Mouse (Mus musculus): ENCODE measurements around the gene Cnot10. TPM values are rescaled to one million over a fixed set of nuclear protein-coding genes. Genes with fewer than 3 reads are reported as not detected.

Cnot10 gene
- polyA plus RNA-seq, 1 experiment from 2014 or later = 63.4 TPM

DNA sequence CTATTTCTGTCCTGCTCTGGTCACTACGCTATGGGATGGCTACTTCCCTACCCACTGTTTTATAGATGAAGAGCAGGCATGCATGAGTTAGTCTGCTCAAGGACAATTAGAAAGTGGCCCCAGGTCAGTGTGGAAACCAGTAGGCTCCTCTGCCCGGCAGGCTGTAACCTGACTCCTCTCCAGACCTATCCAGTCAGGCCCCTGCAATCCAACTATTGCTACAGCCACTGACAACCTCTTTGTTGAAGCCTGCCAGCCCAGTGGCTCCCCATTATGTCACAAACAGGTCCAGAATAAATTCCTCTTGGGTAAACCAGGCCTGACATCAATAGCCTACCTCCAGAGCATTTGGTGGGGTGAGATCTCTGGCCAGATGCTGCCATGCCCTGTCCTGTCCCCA, 103.4 kb downstream of the Cnot10 start:
- ATAC-seq = no peak
- WGBS = 25% methylated on average over 2 of the region's 2 CpGs
- no peak overlapping the region for H3K4me2 ChIP-seq (replicated peaks)

More for the DNA sequence above, 103.4 kb downstream of the Cnot10 start:
- Histone ChIP-seq H3K4me3 (replicated peaks) (no peak overlapping the region), H3K36me3 (no peaks in the 10 kb centered on the region), H3K27ac (no peak overlapping the region), H3K9me3 (no peaks in the 10 kb centered on the region), H3K27me3 (no peaks in the 10 kb centered on the region), H3K9ac (replicated peaks) (no peak overlapping the region), H3K4me1 (replicated peaks) (peaks cover 7% of the 10 kb centered on the region; the same call in 1 of the 2 replicates)

Other genes with a start within 250 kb of the Cnot10 start
- gene Crtap, start 249.5 kb downstream of the Cnot10 start, polyA plus RNA-seq (2015; fragmentation: Nextera tagmentation; extraction: Ambion mirVana) = 17.6 and 18.2 TPM in 2 replicates
- 20.2 and 22.5 TPM in 2 replicates for gene Glb1, start 239.1 kb downstream of the Cnot10 start, polyA plus RNA-seq (2015; fragmentation: Nextera tagmentation; extraction: Ambion mirVana)
- gene Tmppe, start 239.1 kb downstream of the Cnot10 start, polyA plus RNA-seq (2015; fragmentation: Nextera tagmentation; extraction: Ambion mirVana) = 8.8 and 9.7 TPM in 2 replicates
- not detected in 2 replicates for gene Ccr4, start 135.3 kb downstream of the Cnot10 start, polyA plus RNA-seq (2015; fragmentation: Nextera tagmentation; extraction: Ambion mirVana)
- not detected in 2 replicates for gene C130032M10Rik, start 124.5 kb downstream of the Cnot10 start, polyA plus RNA-seq (2015; fragmentation: Nextera tagmentation; extraction: Ambion mirVana)
- 0.30 and 0.32 TPM in 2 replicates for gene Trim71, start 75.8 kb downstream of the Cnot10 start, polyA plus RNA-seq (2015; fragmentation: Nextera tagmentation; extraction: Ambion mirVana)
- gene Dync1li1, start 48.6 kb upstream of the Cnot10 start, polyA plus RNA-seq (2015; fragmentation: Nextera tagmentation; extraction: Ambion mirVana) = 149 and 150 TPM in 2 replicates
- gene Cmtm6, start 90.9 kb upstream of the Cnot10 start, polyA plus RNA-seq (2015; fragmentation: Nextera tagmentation; extraction: Ambion mirVana) = 19.0 TPM in 2 replicates
- gene Cmtm7, start 141.7 kb upstream of the Cnot10 start, polyA plus RNA-seq (2015; fragmentation: Nextera tagmentation; extraction: Ambion mirVana) = 19.5 and 21.1 TPM in 2 replicates
- 7.7 and 9.1 TPM in 2 replicates for gene Cmtm8, start 204.0 kb upstream of the Cnot10 start, polyA plus RNA-seq (2015; fragmentation: Nextera tagmentation; extraction: Ambion mirVana)

Data from midbrain, embryonic 13.5 days (tissue).